Mouse (Mus musculus) urinary bladder, adult 2 months (tissue): ENCODE data around the gene Haus2. TPM values are rescaled to one million over a fixed set of nuclear protein-coding genes. Genes with fewer than 3 reads are reported as not detected.

Experiments used
- DNase-seq: peaks from one replicate; pipeline ENCODE4 v3.0.0; 2022; ENCODE audit warnings: low spot score
- polyA plus RNA-seq: library from polyadenylated mRNA; depleted of rRNA; stranded (reverse); fragments of >200 nt; gene quantifications from 2 replicates; pipeline ENCODE4 v1.2.3, GENCODE M21; 2012; rRNA removed

Haus2 gene
- polyA plus RNA-seq, 1 experiment, result 11.5 TPM

DNA sequence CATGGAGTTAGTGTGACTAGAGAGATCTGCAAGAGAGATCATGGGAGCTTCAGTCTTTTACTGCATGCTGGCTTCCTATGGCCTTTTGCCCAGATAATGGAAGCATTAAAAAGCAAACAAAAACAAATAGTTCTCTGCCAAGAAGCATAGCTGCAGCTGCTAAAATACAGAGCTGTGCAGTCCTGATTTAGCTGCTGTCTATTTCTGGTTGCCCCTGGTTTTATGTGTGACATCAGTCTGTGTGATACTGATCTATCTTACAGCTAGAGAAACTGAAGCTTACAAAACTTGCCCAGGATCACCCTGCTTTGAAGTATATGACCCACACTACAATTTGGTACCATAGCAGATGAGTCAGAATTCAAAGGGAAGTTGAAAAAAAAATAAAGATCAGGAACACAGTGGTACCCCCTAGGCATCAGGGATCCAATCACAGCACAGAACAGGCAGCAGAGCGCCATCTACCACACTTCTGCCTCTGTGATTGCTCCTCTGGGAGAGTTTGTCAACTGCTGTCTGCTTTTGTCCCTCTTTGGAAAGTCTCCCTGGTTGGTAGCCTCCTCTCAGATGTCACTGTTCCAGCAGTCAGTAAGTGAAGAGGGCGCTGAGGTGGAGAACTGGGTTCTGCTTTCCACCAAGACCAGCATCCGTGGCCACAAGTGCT lies 54.4 kb downstream of the Haus2 start:
- no peak for DNase-seq

DNA sequence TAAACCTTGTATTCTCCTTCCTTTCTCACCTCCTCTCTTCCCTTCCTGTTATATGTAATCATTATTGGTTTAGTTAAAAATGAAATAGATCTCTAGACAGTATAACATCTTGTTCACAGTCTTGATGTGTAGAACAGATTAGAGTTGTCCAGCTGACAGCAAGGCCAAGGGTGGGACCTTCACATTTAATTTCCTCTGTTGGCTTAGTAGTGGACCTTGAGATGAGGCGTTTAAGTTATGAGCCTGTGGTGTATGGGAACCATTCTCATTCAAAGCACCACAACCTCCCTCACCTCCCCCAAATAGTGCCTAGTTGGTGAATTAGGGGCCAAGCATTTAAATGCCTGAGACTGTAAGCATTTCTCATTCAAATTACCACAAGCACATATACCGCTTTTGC lies 58.3 kb downstream of the Haus2 start:
- no peak for DNase-seq

- DNase-seq, result no peak
Observed at GRCm38 (mm10) chr2:120670253-120670652, 61.1 kb downstream of the Haus2 start.

Other genes with a start within 250 kb of the Haus2 start
- gene Ganc, start 205.5 kb upstream of the Haus2 start, polyA plus RNA-seq, result 13.5 and 14.7 TPM in 2 replicates
- gene Tmem87a, start 205.3 kb upstream of the Haus2 start, polyA plus RNA-seq, result 26.2 and 30.7 TPM in 2 replicates
- gene Capn3, start 153.4 kb upstream of the Haus2 start, polyA plus RNA-seq, result 2.4 and 2.6 TPM in 2 replicates
- 46.1 and 53.3 TPM in 2 replicates for gene Zfp106, start 45.5 kb upstream of the Haus2 start, polyA plus RNA-seq
- gene Snap23, start 41.7 kb upstream of the Haus2 start, polyA plus RNA-seq, result 54.0 and 62.6 TPM in 2 replicates
- 19.2 and 24.2 TPM in 2 replicates for gene Lrrc57, start 137 bp downstream of the Haus2 start, polyA plus RNA-seq
- gene Stard9, start 19.7 kb downstream of the Haus2 start, polyA plus RNA-seq, result 22.1 and 23.0 TPM in 2 replicates
- gene Cdan1, start 240.7 kb downstream of the Haus2 start, polyA plus RNA-seq, result 11.0 and 13.2 TPM in 2 replicates
- gene Ttbk2, start 241.2 kb downstream of the Haus2 start, polyA plus RNA-seq, result 4.5 and 5.0 TPM in 2 replicates